Mouse (Mus musculus) midbrain, embryonic 14.5 days (tissue): ENCODE measurements around the gene App. TPM values are rescaled to one million over a fixed set of nuclear protein-coding genes. Genes with fewer than 3 reads are reported as not detected.

ENCODE experiments used
- ATAC-seq: fragments of 200-750 bp; cut with Nextera tagmentation; 2 replicates; pipeline ENCODE4 v1.8.0; 2017; ENCODE audit warnings: moderate number of reproducible peaks, moderate library complexity; ENCODE audit not compliant: low FRiP score, low TSS enrichment
- DNase-seq: peaks from one replicate; pipeline ENCODE4 v3.0.0-alpha.2; 2015
- H3K27ac ChIP-seq: fragments of 300-500 bp; sonication (generic); replicated peaks from 2 replicates; pipeline ENCODE4 v1.5.1; 2014; ENCODE audit warnings: mild to moderate bottlenecking, low read depth, low read length, moderate library complexity
- H3K27me3 ChIP-seq: fragments of 300-500 bp; sonication (generic); 2 replicates; pipeline ENCODE4 v1.6.1; 2014; ENCODE audit warnings: low read length, control low read depth, mixed read lengths; ENCODE audit not compliant: control insufficient read depth, insufficient read depth
- H3K36me3 ChIP-seq: fragments of 300-500 bp; sonication (generic); 2 replicates; pipeline ENCODE4 v1.6.1; 2014; ENCODE audit warnings: low read length, control low read depth; ENCODE audit not compliant: control insufficient read depth, insufficient read depth
- H3K4me1 ChIP-seq: fragments of 300-500 bp; sonication (generic); 2 replicates; pipeline ENCODE4 v1.6.1; 2014; ENCODE audit warnings: mild to moderate bottlenecking, antibody characterized with exemption, low read length, control low read depth; ENCODE audit not compliant: control insufficient read depth, insufficient read depth
- H3K4me2 ChIP-seq: fragments of 300-500 bp; sonication (generic); 2 replicates; pipeline ENCODE4 v1.6.1; 2014; ENCODE audit warnings: mild to moderate bottlenecking, low read length, moderate library complexity
- H3K4me3 ChIP-seq: fragments of 300-500 bp; sonication (generic); replicated peaks from 2 replicates; pipeline ENCODE4 v1.5.1; 2014; ENCODE audit warnings: low read depth, low read length
- H3K9ac ChIP-seq: fragments of 300-500 bp; sonication (generic); replicated peaks from 2 replicates; pipeline ENCODE4 v1.6.1; 2014; ENCODE audit warnings: mild to moderate bottlenecking, low read length, moderate library complexity
- H3K9me3 ChIP-seq: fragments of 300-500 bp; sonication (generic); 2 replicates; pipeline ENCODE4 v1.6.1; 2016; ENCODE audit warnings: low read length, control low read depth, mixed read lengths; ENCODE audit not compliant: control insufficient read depth
- WGBS: fragments of 180-500 bp; shearing (Covaris S2); extraction: QIAGEN DNeasy Blood & Tissue Kit; methylation state at CpG from one replicate; pipeline ENCODE4 v1.1.7; 2014; 5-methylcytosine and 5-hydroxymethylcytosine counted together
- polyA plus RNA-seq: library from polyadenylated mRNA; unstranded; fragments of >200 nt; fragmentation: Nextera tagmentation; extraction: Ambion mirVana; gene quantifications from 2 replicates; pipeline ENCODE4 v1.2.1, GENCODE M21; 2014

The App gene
- polyA plus RNA-seq, 1 experiment from 2014 or later: 339 TPM

- peak overlapping the region; percentile 69 for H3K4me2 ChIP-seq
- DNase-seq: peak; percentile 79
- ATAC-seq: peak; percentile 75
- peak overlapping the region; percentile 96 for H3K9ac ChIP-seq
- peaks cover 23% of the 10 kb centered on the region; the same call in 1 of the 2 replicates for H3K4me1 ChIP-seq
- H3K27me3 ChIP-seq: no peaks in the 10 kb centered on the region
- H3K4me3 ChIP-seq: peak overlapping the region; percentile 98
- H3K9me3 ChIP-seq: no peaks in the 10 kb centered on the region
- WGBS: under 1% methylated on average over 68 of the region's 68 CpGs
- peak overlapping the region; percentile 96 for H3K27ac ChIP-seq
- H3K36me3 ChIP-seq: 0 out of 2 replicates have a peak, but pooled peaks cover 3% of the 10 kb centered on the region
Measured at GRCm38 (mm10) chr16:85172571-85173372, 794 bp downstream of the App start.

- Histone ChIP-seq H3K27ac (peak overlapping the region; percentile 96), H3K9ac (peak overlapping the region; percentile 96), H3K36me3 (0 out of 2 replicates have a peak, but pooled peaks cover 3% of the 10 kb centered on the region), H3K9me3 (no peaks in the 10 kb centered on the region), H3K4me3 (peak overlapping the region; percentile 98), H3K4me1 (peaks cover 23% of the 10 kb centered on the region; the same call in 1 of the 2 replicates), H3K27me3 (no peaks in the 10 kb centered on the region), H3K4me2 (peak overlapping the region; percentile 69)
- WGBS: 0% methylated on average over 10 of the region's 10 CpGs
- ATAC-seq (peak; percentile 66), DNase-seq (peak; percentile 85)
Measured at GRCm38 (mm10) chr16:85171976-85172570, 1.5 kb downstream of the App start.

GRCm38 (mm10) chr16:85170826-85171510, 2.6 kb downstream of the App start:
- no peaks in the 10 kb centered on the region for H3K9me3 ChIP-seq
- peak overlapping the region; percentile 50; the same call in 1 of the 2 replicates for H3K27ac ChIP-seq
- DNase-seq (peak; percentile 48), ATAC-seq (no peak)
- H3K4me1 ChIP-seq: peaks cover 23% of the 10 kb centered on the region; the same call in 1 of the 2 replicates
- peak overlapping the region; percentile 69 for H3K4me2 ChIP-seq
- H3K4me3 ChIP-seq: peak overlapping the region; percentile 98
- H3K36me3 ChIP-seq: 0 out of 2 replicates have a peak, but pooled peaks cover 3% of the 10 kb centered on the region
- H3K9ac ChIP-seq: peak overlapping the region; percentile 48; the same call in 1 of the 2 replicates
- 47% methylated on average over 19 of the region's 19 CpGs for WGBS
- H3K27me3 ChIP-seq: no peaks in the 10 kb centered on the region

- Histone ChIP-seq H3K9ac (no peak overlapping the region), H3K27me3 (no peaks in the 10 kb centered on the region), H3K4me3 (no peak overlapping the region), H3K9me3 (no peaks in the 10 kb centered on the region), H3K4me2 (no peak overlapping the region; the same call in 1 of the 2 replicates), H3K27ac (no peak overlapping the region), H3K4me1 (peaks cover 23% of the 10 kb centered on the region; the same call in 1 of the 2 replicates), H3K36me3 (0 out of 2 replicates have a peak, but pooled peaks cover 3% of the 10 kb centered on the region)
- 66% methylated on average over 5 of the region's 5 CpGs for WGBS
- ATAC-seq (no peak), DNase-seq (no peak)
Measured at GRCm38 (mm10) chr16:85168821-85169220, 4.7 kb downstream of the App start.

- 69% methylated on average over 4 of the region's 4 CpGs for WGBS
- Histone ChIP-seq H3K36me3 (0 out of 2 replicates have a peak, but pooled peaks cover 3% of the 10 kb centered on the region), H3K27me3 (no peaks in the 10 kb centered on the region), H3K4me2 (no peak overlapping the region), H3K9ac (no peak overlapping the region), H3K4me1 (peaks cover 21% of the 10 kb centered on the region; the same call in 1 of the 2 replicates), H3K9me3 (no peaks in the 10 kb centered on the region), H3K27ac (no peak overlapping the region), H3K4me3 (no peak overlapping the region)
- DNase-seq (no peak), ATAC-seq (no peak)
Measured at GRCm38 (mm10) chr16:85166205-85166604, 7.4 kb downstream of the App start.

- Histone ChIP-seq H3K4me1 (peaks cover 17% of the 10 kb centered on the region; the same call in 1 of the 2 replicates), H3K27me3 (no peaks in the 10 kb centered on the region), H3K36me3 (0 out of 2 replicates have a peak, but pooled peaks cover 3% of the 10 kb centered on the region), H3K27ac (no peak overlapping the region), H3K4me2 (no peak overlapping the region), H3K4me3 (no peak overlapping the region), H3K9ac (no peak overlapping the region), H3K9me3 (no peaks in the 10 kb centered on the region)
- no peak for ATAC-seq
- no peak for DNase-seq
- WGBS: 75% methylated on average over 7 of the region's 7 CpGs
Measured at GRCm38 (mm10) chr16:85165631-85166030, 7.9 kb downstream of the App start.

GRCm38 (mm10) chr16:85165177-85165576, 8.4 kb downstream of the App start:
- H3K4me1 ChIP-seq: peaks cover 14% of the 10 kb centered on the region; the same call in 1 of the 2 replicates
- H3K9ac ChIP-seq: no peak overlapping the region
- no peaks in the 10 kb centered on the region for H3K27me3 ChIP-seq
- H3K9me3 ChIP-seq: no peaks in the 10 kb centered on the region
- 0 out of 2 replicates have a peak, but pooled peaks cover 3% of the 10 kb centered on the region for H3K36me3 ChIP-seq
- H3K4me3 ChIP-seq: no peak overlapping the region
- 56% methylated on average over 7 of the region's 7 CpGs for WGBS
- DNase-seq (no peak), ATAC-seq (no peak)
- H3K27ac ChIP-seq: no peak overlapping the region
- H3K4me2 ChIP-seq: no peak overlapping the region

GRCm38 (mm10) chr16:85162779-85163178, 10.8 kb downstream of the App start:
- whole genome bisulfite sequencing: 87% methylated on average over 6 of the region's 6 CpGs
- ATAC-seq: no peak
- no peak overlapping the region for H3K9ac ChIP-seq

More at GRCm38 (mm10) chr16:85162779-85163178, 10.8 kb downstream of the App start:
- no peak for DNase-seq
- no peaks in the 10 kb centered on the region for H3K4me1 ChIP-seq
- 0 out of 2 replicates have a peak, but pooled peaks cover 2% of the 10 kb centered on the region for H3K36me3 ChIP-seq
- no peaks in the 10 kb centered on the region for H3K27me3 ChIP-seq
- H3K27ac ChIP-seq: no peak overlapping the region
- H3K4me2 ChIP-seq: no peak overlapping the region
- H3K9me3 ChIP-seq: no peaks in the 10 kb centered on the region
- H3K4me3 ChIP-seq: no peak overlapping the region
